Mouse (Mus musculus): Measurements from ENCODE around the gene Tnf. TPM values are rescaled to one million over a fixed set of nuclear protein-coding genes. Genes with fewer than 3 reads are reported as not detected.

Gene Tnf
- not detected in 2 replicates for polyA plus RNA-seq (2014; fragmentation: Nextera tagmentation; extraction: Ambion mirVana)

- H3K27me3 ChIP-seq (ENCODE audit: control insufficient read depth, insufficient read depth, low read length) = peaks cover 3% of the 10 kb centered on the region; the same call in 1 of the 2 replicates
- no peak within 1 kb of the TSS for H3K27ac ChIP-seq (ENCODE audit: low read depth, low read length)
- no peaks in the 10 kb centered on the region for H3K9me3 ChIP-seq (ENCODE audit: control insufficient read depth, low read length)
- H3K4me3 ChIP-seq (ENCODE audit: low read depth, low read length) = no peak within 1 kb of the TSS
- no peak within 1 kb of the TSS for H3K4me2 ChIP-seq (ENCODE audit: low read depth, low read length)
- WGBS = 34% methylated on average over 13 of the region's 13 CpGs
- no peak within 1 kb of the TSS for H3K9ac ChIP-seq (replicated peaks; ENCODE audit: low read depth, low read length)
- no peaks in the 10 kb centered on the region for H3K4me1 ChIP-seq (ENCODE audit: control insufficient read depth, insufficient read depth, low read length)
- H3K36me3 ChIP-seq (ENCODE audit: control insufficient read depth, insufficient read depth, low read length) = no peaks in the 10 kb centered on the region
- no peak for ATAC-seq (ENCODE audit: low read depth)
These were observed at the start of gene Tnf for GRCm38 (mm10) chr17:35201787-35202186. Tnf (minus strand) TSS chr17:35202007.

- H3K9me3 ChIP-seq (ENCODE audit: control insufficient read depth, low read length) = no peaks in the 10 kb centered on the region
- H3K36me3 ChIP-seq (ENCODE audit: control insufficient read depth, insufficient read depth, low read length) = peaks cover 79% of the 10 kb centered on the region
- H3K27me3 ChIP-seq (ENCODE audit: control insufficient read depth, insufficient read depth, low read length) = no peaks in the 10 kb centered on the region
- 87% methylated on average over 15 of the region's 15 CpGs for WGBS
- 0 out of 2 replicates have a peak, but pooled peaks cover 2% of the 10 kb centered on the region for H3K4me1 ChIP-seq (ENCODE audit: control insufficient read depth, insufficient read depth, low read length)
- H3K4me3 ChIP-seq (ENCODE audit: low read depth, low read length) = no peak overlapping the region
- H3K27ac ChIP-seq (ENCODE audit: low read depth, low read length) = no peak overlapping the region
- no peak overlapping the region for H3K4me2 ChIP-seq (ENCODE audit: low read depth, low read length)
- H3K9ac ChIP-seq (replicated peaks; ENCODE audit: low read depth, low read length) = no peak overlapping the region
- no peak for ATAC-seq (ENCODE audit: low read depth)
These were observed 49.4 kb upstream of the Tnf start for GRCm38 (mm10) chr17:35251162-35251719.

GRCm38 (mm10) chr17:35250348-35251120 is 48.7 kb upstream of the Tnf start:
- 0 out of 2 replicates have a peak, but pooled peaks cover 6% of the 10 kb centered on the region for H3K4me1 ChIP-seq (ENCODE audit: control insufficient read depth, insufficient read depth, low read length)
- peaks cover 86% of the 10 kb centered on the region for H3K36me3 ChIP-seq (ENCODE audit: control insufficient read depth, insufficient read depth, low read length)
- ATAC-seq (ENCODE audit: low read depth) = no peak
- WGBS = 93% methylated on average over 3 of the region's 3 CpGs
- no peak overlapping the region for H3K9ac ChIP-seq (replicated peaks; ENCODE audit: low read depth, low read length)
- H3K27me3 ChIP-seq (ENCODE audit: control insufficient read depth, insufficient read depth, low read length) = no peaks in the 10 kb centered on the region
- no peak overlapping the region for H3K27ac ChIP-seq (ENCODE audit: low read depth, low read length)
- H3K4me3 ChIP-seq (ENCODE audit: low read depth, low read length) = no peak overlapping the region
- H3K4me2 ChIP-seq (ENCODE audit: low read depth, low read length) = no peak overlapping the region
- H3K9me3 ChIP-seq (ENCODE audit: control insufficient read depth, low read length) = no peaks in the 10 kb centered on the region

- Histone ChIP-seq H3K4me1 (ENCODE audit: control insufficient read depth, insufficient read depth, low read length) (peaks cover 15% of the 10 kb centered on the region), H3K9ac (replicated peaks; ENCODE audit: low read depth, low read length) (no peak overlapping the region), H3K27me3 (ENCODE audit: control insufficient read depth, insufficient read depth, low read length) (no peaks in the 10 kb centered on the region), H3K27ac (ENCODE audit: low read depth, low read length) (no peak overlapping the region), H3K4me2 (ENCODE audit: low read depth, low read length) (no peak overlapping the region), H3K36me3 (ENCODE audit: control insufficient read depth, insufficient read depth, low read length) (peaks cover 95% of the 10 kb centered on the region), H3K9me3 (ENCODE audit: control insufficient read depth, low read length) (no peaks in the 10 kb centered on the region), H3K4me3 (ENCODE audit: low read depth, low read length) (no peak overlapping the region)
- WGBS = 83% methylated on average over 19 of the region's 19 CpGs
- ATAC-seq (ENCODE audit: low read depth) = no peak
These were observed 47.8 kb upstream of the Tnf start for GRCm38 (mm10) chr17:35249451-35250197.

GRCm38 (mm10) chr17:35248986-35249385 is 47.2 kb upstream of the Tnf start:
- Histone ChIP-seq H3K4me1 (ENCODE audit: control insufficient read depth, insufficient read depth, low read length) (peaks cover 22% of the 10 kb centered on the region), H3K4me2 (ENCODE audit: low read depth, low read length) (no peak overlapping the region), H3K4me3 (ENCODE audit: low read depth, low read length) (no peak overlapping the region), H3K36me3 (ENCODE audit: control insufficient read depth, insufficient read depth, low read length) (peaks cover 98% of the 10 kb centered on the region), H3K27ac (ENCODE audit: low read depth, low read length) (no peak overlapping the region), H3K9me3 (ENCODE audit: control insufficient read depth, low read length) (no peaks in the 10 kb centered on the region), H3K27me3 (ENCODE audit: control insufficient read depth, insufficient read depth, low read length) (no peaks in the 10 kb centered on the region), H3K9ac (replicated peaks; ENCODE audit: low read depth, low read length) (no peak overlapping the region)
- no peak for ATAC-seq (ENCODE audit: low read depth)
- WGBS = 89% methylated on average over 14 of the region's 14 CpGs

GRCm38 (mm10) chr17:35247144-35247543 is 45.3 kb upstream of the Tnf start:
- H3K36me3 ChIP-seq (ENCODE audit: control insufficient read depth, insufficient read depth, low read length) = peaks cover 88% of the 10 kb centered on the region
- ATAC-seq (ENCODE audit: low read depth) = no peak
- H3K4me3 ChIP-seq (ENCODE audit: low read depth, low read length) = no peak overlapping the region
- H3K4me1 ChIP-seq (ENCODE audit: control insufficient read depth, insufficient read depth, low read length) = peaks cover 30% of the 10 kb centered on the region
- no peaks in the 10 kb centered on the region for H3K27me3 ChIP-seq (ENCODE audit: control insufficient read depth, insufficient read depth, low read length)
- H3K9ac ChIP-seq (replicated peaks; ENCODE audit: low read depth, low read length) = no peak overlapping the region
- 78% methylated on average over 7 of the region's 7 CpGs for WGBS
- no peaks in the 10 kb centered on the region for H3K9me3 ChIP-seq (ENCODE audit: control insufficient read depth, low read length)
- no peak overlapping the region for H3K27ac ChIP-seq (ENCODE audit: low read depth, low read length)
- no peak overlapping the region for H3K4me2 ChIP-seq (ENCODE audit: low read depth, low read length)

- H3K9me3 ChIP-seq (ENCODE audit: control insufficient read depth, low read length) = no peaks in the 10 kb centered on the region
- WGBS = 84% methylated on average over 15 of the region's 15 CpGs
- H3K4me3 ChIP-seq (ENCODE audit: low read depth, low read length) = no peak overlapping the region
- H3K27ac ChIP-seq (ENCODE audit: low read depth, low read length) = no peak overlapping the region
- H3K36me3 ChIP-seq (ENCODE audit: control insufficient read depth, insufficient read depth, low read length) = peaks cover 78% of the 10 kb centered on the region
- H3K4me2 ChIP-seq (ENCODE audit: low read depth, low read length) = peak overlapping the region; percentile 91; the same call in 1 of the 2 replicates
- no peak overlapping the region for H3K9ac ChIP-seq (replicated peaks; ENCODE audit: low read depth, low read length)
- peaks cover 30% of the 10 kb centered on the region for H3K4me1 ChIP-seq (ENCODE audit: control insufficient read depth, insufficient read depth, low read length)
- no peaks in the 10 kb centered on the region for H3K27me3 ChIP-seq (ENCODE audit: control insufficient read depth, insufficient read depth, low read length)
- ATAC-seq (ENCODE audit: low read depth) = no peak
These were observed 44.2 kb upstream of the Tnf start for GRCm38 (mm10) chr17:35245731-35246623.

GRCm38 (mm10) chr17:35244999-35245398 is 43.2 kb upstream of the Tnf start:
- Histone ChIP-seq H3K9ac (replicated peaks; ENCODE audit: low read depth, low read length) (0 out of 2 replicates have a peak overlapping the region, but pooled peaks have one; percentile 16), H3K9me3 (ENCODE audit: control insufficient read depth, low read length) (no peaks in the 10 kb centered on the region), H3K4me3 (ENCODE audit: low read depth, low read length) (peak overlapping the region; percentile 99; the same call in 1 of the 2 replicates), H3K27me3 (ENCODE audit: control insufficient read depth, insufficient read depth, low read length) (no peaks in the 10 kb centered on the region), H3K36me3 (ENCODE audit: control insufficient read depth, insufficient read depth, low read length) (peaks cover 68% of the 10 kb centered on the region), H3K4me1 (ENCODE audit: control insufficient read depth, insufficient read depth, low read length) (peaks cover 38% of the 10 kb centered on the region), H3K27ac (ENCODE audit: low read depth, low read length) (no peak overlapping the region), H3K4me2 (ENCODE audit: low read depth, low read length) (peak overlapping the region; percentile 91; the same call in 1 of the 2 replicates)
- WGBS = 78% methylated on average over 2 of the region's 2 CpGs
- no peak for ATAC-seq (ENCODE audit: low read depth)
